Mouse (Mus musculus) erythroid progenitor cell, adult 5-6 weeks (primary cell): Measurements from ENCODE around the gene Gm20388. TPM values are rescaled to one million over a fixed set of nuclear protein-coding genes. Genes with fewer than 3 reads are reported as not detected.
A peak's percentile ranks its signal among the peaks of the same experiment; 100 is the strongest.

Source experiments
- ATAC-seq: replicated peaks from 2 replicates; pipeline ENCODE4 v1.8.0; 2016; ENCODE audit warnings: moderate number of reproducible peaks, mild to moderate bottlenecking, moderate TSS enrichment, inconsistent platforms; ENCODE audit not compliant: poor library complexity, low FRiP score, severe bottlenecking
- total RNA-seq, 2 experiments: library from RNA; stranded (forward) in 1 of 2; stranded (reverse) in 1 of 2; fragments of 150-400 nt in 1 of 2; fragments of 186-747, 209-891 nt in 1 of 2; gene quantifications; 2 replicates each; pipeline versions ENCODE4 v1.2.3 to v1.2.4; 2015 to 2017; ENCODE audit warnings: low replicate concordance in 2 of 2

The Gm20388 gene
- total RNA-seq, 2 experiments from 2014 or later: 4.2 TPM; not detected in 1

GRCm38 (mm10) chr8:122246257-122247211, 2335.9 kb downstream of the Gm20388 start:
- ATAC-seq: no peak

GRCm38 (mm10) chr8:122251739-122252138, 2341.1 kb downstream of the Gm20388 start:
- ATAC-seq: no peak

- no peak for ATAC-seq
Measured at GRCm38 (mm10) chr8:122252366-122252765, 2341.7 kb downstream of the Gm20388 start.

- peak; percentile 58 for ATAC-seq
Measured at GRCm38 (mm10) chr8:122259351-122259750, 2348.7 kb downstream of the Gm20388 start.

- no peak for ATAC-seq
Measured at GRCm38 (mm10) chr8:122260755-122261154, 2350.1 kb downstream of the Gm20388 start.

- ATAC-seq: no peak
Measured at GRCm38 (mm10) chr8:122262835-122263234, 2352.2 kb downstream of the Gm20388 start.

GRCm38 (mm10) chr8:122264243-122264642, 2353.6 kb downstream of the Gm20388 start:
- ATAC-seq: no peak

GRCm38 (mm10) chr8:122265522-122265921, 2354.9 kb downstream of the Gm20388 start:
- no peak for ATAC-seq

GRCm38 (mm10) chr8:122266867-122267266, 2356.2 kb downstream of the Gm20388 start:
- no peak for ATAC-seq

- no peak for ATAC-seq
Measured at GRCm38 (mm10) chr8:122268861-122269260, 2358.2 kb downstream of the Gm20388 start.

GRCm38 (mm10) chr8:122269404-122269803, 2358.8 kb downstream of the Gm20388 start:
- ATAC-seq: 0 out of 2 replicates have a peak, but pooled peaks have one; percentile 36

- no peak for ATAC-seq
Measured at GRCm38 (mm10) chr8:122270555-122270954, 2359.9 kb downstream of the Gm20388 start.

- ATAC-seq: peak; percentile 56
Measured at GRCm38 (mm10) chr8:122273152-122273551, 2362.5 kb downstream of the Gm20388 start.

GRCm38 (mm10) chr8:122273826-122274225, 2363.2 kb downstream of the Gm20388 start:
- peak; percentile 53 for ATAC-seq

- no peak for ATAC-seq
Measured at GRCm38 (mm10) chr8:122274651-122275391, 2364.2 kb downstream of the Gm20388 start.

GRCm38 (mm10) chr8:122276308-122276707, 2365.7 kb downstream of the Gm20388 start:
- peak; percentile 25 for ATAC-seq

- peak; percentile 33 for ATAC-seq
Measured at GRCm38 (mm10) chr8:122277204-122277995, 2366.8 kb downstream of the Gm20388 start.

- ATAC-seq: no peak
Measured at GRCm38 (mm10) chr8:122280156-122280555, 2369.5 kb downstream of the Gm20388 start.

- peak; percentile 16 for ATAC-seq
Measured at GRCm38 (mm10) chr8:122280588-122281316, 2370.1 kb downstream of the Gm20388 start.
